Mouse (Mus musculus) embryonic facial prominence, embryonic 15.5 days (tissue): ENCODE data around the gene Rbm38. TPM values are rescaled to one million over a fixed set of nuclear protein-coding genes. Genes with fewer than 3 reads are reported as not detected.

Source experiments
- ATAC-seq: fragments of 200-750 bp; cut with Nextera tagmentation; 2 replicates; pipeline ENCODE4 v1.8.0; 2017; ENCODE audit warnings: low read depth, moderate TSS enrichment; ENCODE audit not compliant: insufficient number of reproducible peaks, low FRiP score, low TSS enrichment
- H3K27ac ChIP-seq: fragments of 300-500 bp; sonication (generic); replicated peaks from 2 replicates; pipeline ENCODE4 v1.5.1; 2015; ENCODE audit warnings: mild to moderate bottlenecking, inconsistent platforms
- H3K27me3 ChIP-seq: fragments of 300-500 bp; sonication (generic); 2 replicates; pipeline ENCODE4 v1.6.1; 2015; ENCODE audit warnings: inconsistent platforms
- H3K36me3 ChIP-seq: fragments of 300-500 bp; sonication (generic); 2 replicates; pipeline ENCODE4 v1.6.1; 2015; ENCODE audit warnings: mild to moderate bottlenecking, inconsistent platforms
- H3K4me1 ChIP-seq: fragments of 300-500 bp; sonication (generic); 2 replicates; pipeline ENCODE4 v1.6.1; 2015; ENCODE audit warnings: inconsistent platforms
- H3K4me2 ChIP-seq: fragments of 300-500 bp; sonication (generic); replicated peaks from 2 replicates; pipeline ENCODE4 v1.6.1; 2015; ENCODE audit warnings: mild to moderate bottlenecking, inconsistent platforms
- H3K4me3 ChIP-seq: fragments of 300-500 bp; sonication (generic); replicated peaks from 2 replicates; pipeline ENCODE4 v1.5.1; 2015; ENCODE audit warnings: mild to moderate bottlenecking, inconsistent platforms
- H3K9ac ChIP-seq: fragments of 300-500 bp; sonication (generic); 2 replicates; pipeline ENCODE4 v1.6.1; 2015; ENCODE audit warnings: inconsistent platforms
- H3K9me3 ChIP-seq: fragments of 300-500 bp; sonication (generic); replicated peaks from 2 replicates; pipeline ENCODE4 v1.6.1; 2016; ENCODE audit warnings: inconsistent platforms
- WGBS: fragments of 180-500 bp; shearing (Covaris S2); methylation state at CpG from one replicate; pipeline ENCODE4 v1.1.7; 2015; 5-methylcytosine and 5-hydroxymethylcytosine counted together
- polyA plus RNA-seq: library from polyadenylated mRNA; unstranded; fragments of >200 nt; fragmentation: Nextera tagmentation; extraction: Ambion mirVana; gene quantifications from 2 replicates; pipeline ENCODE4 v1.2.1, GENCODE M21; 2015

Gene Rbm38
- polyA plus RNA-seq, 1 experiment from 2014 or later, result 27.5 TPM

DNA sequence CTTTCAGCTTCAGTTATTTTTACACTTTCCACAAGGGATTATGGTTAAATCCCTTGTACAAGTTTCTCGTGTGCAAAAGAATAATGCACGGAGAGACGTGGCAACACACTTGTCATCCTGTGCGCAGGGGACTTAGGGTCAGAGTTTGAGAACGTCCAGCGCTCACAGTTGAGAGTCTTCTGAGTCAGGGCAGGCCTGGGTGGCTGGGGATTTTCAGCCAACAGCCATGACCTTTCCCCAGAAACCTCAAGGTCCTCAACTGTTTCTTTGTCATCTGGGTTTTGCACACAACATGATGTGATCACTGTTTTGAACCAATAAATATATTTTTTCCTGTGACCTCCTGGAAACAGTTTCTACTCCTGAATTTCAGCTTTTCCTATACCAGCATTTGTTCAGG, 30.1 kb upstream of the Rbm38 start:
- H3K36me3 ChIP-seq, result no peaks in the 10 kb centered on the region
- no peak overlapping the region for H3K4me2 ChIP-seq
- no peak overlapping the region for H3K9ac ChIP-seq
- 77% methylated on average over 6 of the region's 6 CpGs for WGBS
- no peak overlapping the region for H3K4me3 ChIP-seq
- no peaks in the 10 kb centered on the region for H3K9me3 ChIP-seq
- no peaks in the 10 kb centered on the region for H3K4me1 ChIP-seq
- no peaks in the 10 kb centered on the region for H3K27me3 ChIP-seq
- H3K27ac ChIP-seq, result no peak overlapping the region
- ATAC-seq, result no peak

DNA sequence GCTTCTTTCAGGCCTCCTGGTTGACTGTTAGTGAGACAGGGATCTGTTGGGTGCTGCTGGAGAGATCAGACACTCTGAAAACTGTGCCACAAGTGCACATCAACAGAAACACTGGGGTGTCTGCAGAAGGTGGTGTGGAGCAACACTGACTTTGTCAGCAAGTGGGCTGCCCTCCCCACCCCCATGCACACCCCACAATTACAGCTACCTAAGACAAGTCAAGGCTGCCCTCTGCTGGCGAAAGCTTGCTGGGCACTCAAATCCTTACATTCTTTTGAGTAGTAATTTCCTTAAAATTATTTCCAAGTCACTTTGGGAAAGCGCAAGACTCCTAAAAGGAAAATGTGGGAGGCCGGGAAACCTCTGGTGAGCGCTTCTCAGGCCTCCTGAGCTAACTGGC, 24.1 kb upstream of the Rbm38 start:
- 6% methylated on average over 4 of the region's 4 CpGs for WGBS

DNA sequence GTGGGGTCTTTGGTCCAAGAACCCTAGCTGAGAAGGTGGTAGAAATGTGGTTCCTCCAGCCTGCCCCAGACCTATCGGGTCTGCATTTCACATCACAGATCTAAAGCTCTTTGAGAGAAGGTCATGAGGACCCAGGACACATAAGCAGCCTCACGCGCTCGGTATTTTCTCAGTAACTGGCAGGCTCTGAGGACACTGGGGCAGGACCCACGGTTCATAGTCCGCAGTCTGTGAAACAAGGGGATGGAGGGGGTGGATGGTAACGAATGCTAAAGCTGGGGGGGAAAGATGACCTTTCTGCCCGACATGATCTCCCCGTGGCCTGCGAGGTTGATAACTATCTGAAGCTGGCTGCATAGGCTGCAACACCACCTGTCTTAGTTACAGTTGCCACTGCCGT, 22.6 kb upstream of the Rbm38 start:
- Histone ChIP-seq H3K4me1 (peaks cover 24% of the 10 kb centered on the region), H3K27ac (no peak overlapping the region), H3K27me3 (0 out of 2 replicates have a peak, but pooled peaks cover 3% of the 10 kb centered on the region), H3K9me3 (no peaks in the 10 kb centered on the region), H3K4me2 (no peak overlapping the region), H3K9ac (no peak overlapping the region), H3K36me3 (peaks cover 4% of the 10 kb centered on the region; the same call in 1 of the 2 replicates), H3K4me3 (no peak overlapping the region)
- WGBS, result 69% methylated on average over 11 of the region's 11 CpGs
- ATAC-seq, result no peak

More for the DNA sequence above, 24.1 kb upstream of the Rbm38 start:
- Histone ChIP-seq H3K36me3 (no peaks in the 10 kb centered on the region), H3K27me3 (0 out of 2 replicates have a peak, but pooled peaks cover 3% of the 10 kb centered on the region), H3K4me1 (peaks cover 14% of the 10 kb centered on the region), H3K27ac (peak overlapping the region; percentile 24; the same call in 1 of the 2 replicates), H3K9me3 (no peaks in the 10 kb centered on the region), H3K4me3 (no peak overlapping the region), H3K9ac (no peak overlapping the region), H3K4me2 (no peak overlapping the region)
- ATAC-seq, result no peak

DNA sequence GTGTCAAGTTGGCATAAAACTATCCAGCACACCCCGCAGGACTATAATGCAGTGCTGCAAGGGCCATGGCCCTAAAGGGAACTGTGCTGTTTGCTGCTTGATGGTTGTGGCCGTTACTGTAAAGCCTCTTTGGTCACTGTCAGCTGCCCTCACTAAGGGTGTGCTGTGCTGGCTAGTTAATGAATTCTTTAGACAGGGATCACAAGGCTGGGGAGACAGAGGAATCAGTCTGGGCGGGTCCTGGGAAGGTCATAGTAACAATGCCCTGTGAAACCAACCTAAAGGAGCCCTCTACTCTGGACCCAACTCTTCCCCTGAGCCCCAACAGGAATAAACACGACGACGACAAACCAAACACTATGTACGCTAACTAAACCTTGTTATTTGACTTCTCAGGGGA, 21.8 kb upstream of the Rbm38 start:
- Histone ChIP-seq H3K36me3 (peaks cover 10% of the 10 kb centered on the region), H3K9ac (no peak overlapping the region), H3K27ac (no peak overlapping the region), H3K9me3 (no peaks in the 10 kb centered on the region), H3K4me3 (no peak overlapping the region), H3K4me2 (no peak overlapping the region), H3K4me1 (peaks cover 24% of the 10 kb centered on the region), H3K27me3 (0 out of 2 replicates have a peak, but pooled peaks cover 3% of the 10 kb centered on the region)
- WGBS, result 63% methylated on average over 7 of the region's 7 CpGs
- ATAC-seq, result no peak

DNA sequence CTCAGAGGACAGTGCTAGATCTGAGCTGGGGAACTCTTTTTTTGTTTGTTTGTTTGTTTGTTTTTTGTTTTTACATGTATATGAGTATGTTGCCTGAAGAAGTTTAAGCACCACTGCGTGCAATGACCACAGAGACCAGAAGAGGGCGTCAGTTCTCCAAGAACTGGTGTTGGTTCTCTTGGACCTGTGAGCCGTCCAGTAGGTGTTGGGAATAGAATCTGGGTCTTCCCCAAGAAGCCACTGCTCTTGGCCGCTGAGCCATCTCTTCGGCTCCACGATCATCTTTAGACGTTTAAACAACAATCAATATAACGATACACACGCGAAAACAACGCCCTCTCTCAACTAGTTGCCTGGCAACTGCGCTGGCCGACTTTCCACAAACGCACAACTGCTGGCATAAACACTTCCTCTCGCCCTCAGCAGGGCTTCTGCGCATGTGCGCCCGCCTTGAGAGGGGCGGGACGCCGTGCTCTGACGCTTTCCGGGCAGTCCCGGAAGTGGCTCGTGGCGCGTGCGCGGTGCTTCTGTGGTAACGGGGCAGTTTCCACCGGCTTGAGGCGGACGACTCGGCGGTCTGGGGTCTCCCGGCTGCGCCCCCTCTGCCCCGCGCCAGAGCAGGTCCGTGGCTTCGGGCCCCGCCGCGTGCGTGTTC, 20.5 kb upstream of the Rbm38 start, which contains the start of gene Rae1:
Rae1 (plus strand) TSS at position 488 of the 655 bp plus-strand sequence.
- Histone ChIP-seq H3K4me1 (peaks cover 24% of the 10 kb centered on the region), H3K36me3 (peaks cover 23% of the 10 kb centered on the region), H3K4me2 (peak within 1 kb of the TSS; percentile 79), H3K27me3 (0 out of 2 replicates have a peak, but pooled peaks cover 3% of the 10 kb centered on the region), H3K9me3 (no peaks in the 10 kb centered on the region), H3K4me3 (peak within 1 kb of the TSS; percentile 66), H3K9ac (peak within 1 kb of the TSS; percentile 67), H3K27ac (peak within 1 kb of the TSS; percentile 79)
- WGBS, result under 1% methylated on average over 44 of the region's 45 CpGs
- ATAC-seq, result peak; percentile 96

DNA sequence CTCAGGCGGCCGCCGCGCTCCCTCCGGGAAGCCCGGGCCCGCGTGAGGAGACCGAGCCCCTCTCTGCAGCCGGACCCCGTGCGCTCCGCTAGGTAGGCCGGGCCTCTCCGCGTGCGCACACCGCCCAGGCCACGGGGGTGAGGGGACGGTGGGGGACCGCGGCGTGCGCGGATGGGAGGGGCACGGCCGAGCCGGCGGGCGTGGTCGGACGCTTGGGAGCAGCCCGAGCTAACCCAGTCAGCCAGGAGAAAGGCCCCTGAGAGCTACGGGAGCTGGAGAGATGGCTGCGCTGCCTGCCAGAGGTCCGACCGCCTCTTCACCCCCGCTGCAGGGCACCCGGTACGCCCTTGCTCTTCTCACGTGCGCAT, 20.0 kb upstream of the Rbm38 start:
- WGBS, result under 1% methylated on average over 37 of the region's 42 CpGs
- peak overlapping the region; percentile 79 for H3K4me2 ChIP-seq
- H3K9ac ChIP-seq, result peak overlapping the region; percentile 67
- ATAC-seq, result peak; percentile 88
- H3K36me3 ChIP-seq, result peaks cover 28% of the 10 kb centered on the region
- H3K27me3 ChIP-seq, result 0 out of 2 replicates have a peak, but pooled peaks cover 3% of the 10 kb centered on the region
- peak overlapping the region; percentile 66 for H3K4me3 ChIP-seq
- H3K9me3 ChIP-seq, result no peaks in the 10 kb centered on the region
- peaks cover 24% of the 10 kb centered on the region for H3K4me1 ChIP-seq
- peak overlapping the region; percentile 79 for H3K27ac ChIP-seq

DNA sequence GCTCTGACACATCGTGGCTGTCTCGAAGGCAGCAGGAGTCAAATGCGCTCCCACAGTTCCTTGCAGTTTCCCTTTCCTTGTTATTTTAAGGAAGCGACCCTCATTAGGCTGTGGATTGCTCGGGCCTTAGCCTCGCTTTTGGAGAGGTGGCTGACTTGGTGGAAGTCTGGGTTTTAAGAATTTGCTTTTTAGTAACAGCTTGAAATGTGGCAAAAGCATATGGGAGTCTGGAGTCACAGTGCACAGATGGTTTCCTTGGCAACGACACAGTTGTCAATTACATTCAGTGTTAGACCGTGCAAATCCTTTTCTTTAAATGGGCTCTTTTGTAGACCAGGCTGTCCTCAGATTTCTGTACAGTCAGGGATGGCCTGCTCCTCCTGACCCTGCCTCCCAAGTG, 19.4 kb upstream of the Rbm38 start:
- Histone ChIP-seq H3K27ac (peak overlapping the region; percentile 79; the same call in 1 of the 2 replicates), H3K4me1 (peaks cover 20% of the 10 kb centered on the region), H3K9ac (peak overlapping the region; percentile 67), H3K4me2 (peak overlapping the region; percentile 79), H3K36me3 (peaks cover 29% of the 10 kb centered on the region), H3K27me3 (0 out of 2 replicates have a peak, but pooled peaks cover 3% of the 10 kb centered on the region), H3K9me3 (no peaks in the 10 kb centered on the region), H3K4me3 (peak overlapping the region; percentile 66)
- 13% methylated on average over 8 of the region's 8 CpGs for WGBS
- no peak for ATAC-seq

DNA sequence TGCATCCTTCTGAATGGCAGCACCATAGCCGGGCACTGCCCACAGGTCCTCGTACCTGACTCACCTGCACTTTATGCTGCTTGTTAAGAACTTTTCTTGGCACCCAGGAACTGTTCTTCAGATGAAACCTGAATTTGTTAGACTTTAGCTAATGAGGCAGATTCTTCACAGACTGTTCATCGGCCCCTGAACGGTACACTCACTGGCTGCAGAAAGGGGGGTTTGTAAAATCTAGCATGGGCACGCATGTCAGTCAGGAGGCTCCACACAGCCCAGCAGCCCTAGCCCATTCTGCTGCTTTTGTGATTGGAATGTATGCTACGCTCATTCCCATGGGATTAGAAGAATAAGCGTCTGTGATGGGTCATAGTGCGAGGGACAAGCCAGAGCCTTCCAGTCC, 16.6 kb upstream of the Rbm38 start:
- no peak overlapping the region for H3K4me3 ChIP-seq
- H3K9me3 ChIP-seq, result no peaks in the 10 kb centered on the region
- peaks cover 15% of the 10 kb centered on the region for H3K4me1 ChIP-seq
- ATAC-seq, result no peak
- no peak overlapping the region for H3K27ac ChIP-seq
- H3K27me3 ChIP-seq, result no peaks in the 10 kb centered on the region
- H3K4me2 ChIP-seq, result no peak overlapping the region
- peaks cover 55% of the 10 kb centered on the region for H3K36me3 ChIP-seq
- H3K9ac ChIP-seq, result no peak overlapping the region
- 92% methylated on average over 8 of the region's 8 CpGs for whole genome bisulfite sequencing

DNA sequence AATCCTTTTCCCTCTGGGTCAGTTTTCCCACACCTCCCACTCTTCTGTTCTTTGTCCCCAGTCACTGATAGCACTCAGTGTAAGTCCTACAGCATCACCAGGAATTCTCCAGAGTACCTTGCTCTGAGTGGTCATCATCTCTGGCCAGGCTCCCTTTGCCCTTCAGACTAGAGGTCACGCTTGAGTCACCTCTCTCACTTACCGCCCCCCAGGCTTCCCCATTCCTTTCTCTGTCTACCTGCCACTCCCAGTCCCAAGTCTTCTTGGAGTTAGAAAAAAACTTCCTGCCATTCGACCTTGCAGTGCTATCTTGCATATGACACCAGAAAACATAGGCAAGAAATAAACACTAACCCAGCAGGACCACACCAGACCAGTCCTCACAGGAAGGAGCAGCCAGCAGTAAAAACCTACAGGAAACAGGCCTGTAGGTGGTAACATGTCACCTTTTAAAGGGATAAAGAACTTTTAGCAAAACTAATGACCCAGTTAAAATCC, 10.0 kb upstream of the Rbm38 start:
- H3K9ac ChIP-seq, result no peak overlapping the region
- no peaks in the 10 kb centered on the region for H3K27me3 ChIP-seq
- no peaks in the 10 kb centered on the region for H3K4me1 ChIP-seq
- no peak overlapping the region for H3K4me2 ChIP-seq
- H3K4me3 ChIP-seq, result no peak overlapping the region
- H3K36me3 ChIP-seq, result peaks cover 92% of the 10 kb centered on the region
- no peak overlapping the region for H3K27ac ChIP-seq
- H3K9me3 ChIP-seq, result no peaks in the 10 kb centered on the region
- ATAC-seq, result no peak
- WGBS, result 73% methylated on average over 3 of the region's 3 CpGs

DNA sequence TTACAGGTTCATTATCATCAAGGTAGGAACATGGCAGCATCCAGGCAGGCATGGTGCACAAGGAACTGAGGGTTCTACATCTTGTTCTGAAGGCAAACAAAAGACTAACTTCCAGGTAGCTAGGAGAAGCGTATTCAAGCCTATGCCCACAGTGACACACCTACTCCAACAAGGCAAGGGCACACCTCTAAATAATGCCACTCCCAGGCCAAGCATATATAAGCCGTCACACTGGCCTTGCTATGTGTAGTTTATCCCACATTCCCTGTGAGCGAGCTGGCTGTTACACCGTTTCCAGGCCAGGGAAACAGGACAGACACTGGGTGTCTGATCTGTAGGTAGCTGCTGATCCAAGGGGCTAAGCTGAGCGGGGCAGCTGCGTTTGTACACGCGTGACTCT, 8.9 kb upstream of the Rbm38 start:
- H3K4me1 ChIP-seq, result no peaks in the 10 kb centered on the region
- ATAC-seq, result no peak
- H3K9me3 ChIP-seq, result no peaks in the 10 kb centered on the region
- no peak overlapping the region for H3K4me3 ChIP-seq
- no peak overlapping the region for H3K27ac ChIP-seq
- 90% methylated on average over 8 of the region's 8 CpGs for WGBS
- H3K9ac ChIP-seq, result no peak overlapping the region
- peaks cover 100% of the 10 kb centered on the region for H3K36me3 ChIP-seq
- no peak overlapping the region for H3K4me2 ChIP-seq
- H3K27me3 ChIP-seq, result no peaks in the 10 kb centered on the region

DNA sequence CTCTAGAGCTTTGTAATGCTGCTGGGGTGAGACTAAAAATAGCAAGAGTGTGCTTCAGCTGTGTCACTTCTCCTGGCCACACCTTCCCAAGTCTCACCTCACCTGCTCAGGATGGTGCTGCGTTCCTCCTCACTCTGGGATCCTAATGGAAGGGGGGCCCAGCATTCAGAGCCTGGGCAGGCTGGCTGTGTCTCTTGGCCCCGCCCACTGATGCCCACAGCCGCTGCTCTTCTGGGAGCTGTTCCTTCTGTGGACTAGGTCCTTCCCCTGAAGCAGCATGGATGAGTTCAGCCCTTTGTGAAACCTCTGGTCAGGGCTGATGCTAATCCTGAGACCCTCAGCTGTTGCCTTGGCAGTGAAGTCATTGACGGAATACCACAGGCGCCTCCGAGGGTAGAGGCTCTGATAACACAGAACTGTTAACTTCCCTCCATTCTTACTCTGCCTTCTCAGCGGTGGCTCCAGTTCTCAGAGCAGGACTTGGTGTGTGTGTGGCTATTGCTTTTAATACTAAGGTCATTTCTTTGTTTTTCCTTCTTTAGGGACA, 5.5 kb upstream of the Rbm38 start:
- Histone ChIP-seq H3K27me3 (peaks cover 7% of the 10 kb centered on the region; the same call in 1 of the 2 replicates), H3K4me2 (no peak overlapping the region), H3K4me3 (no peak overlapping the region), H3K4me1 (peaks cover 10% of the 10 kb centered on the region), H3K9me3 (no peaks in the 10 kb centered on the region), H3K9ac (no peak overlapping the region), H3K36me3 (peaks cover 67% of the 10 kb centered on the region), H3K27ac (no peak overlapping the region)
- ATAC-seq, result no peak
- WGBS, result 75% methylated on average over 7 of the region's 7 CpGs
